Mouse (Mus musculus) liver, embryonic 14.5 days (tissue): ENCODE measurements around the gene Pcnx2.

ENCODE experiments used
- CTCF ChIP-seq: IDR thresholded peaks from 2 replicates; pipeline ENCODE4 v1.5.1; 2016; ENCODE audit warnings: antibody characterized with exemption, low read depth, control low read depth
- EP300 ChIP-seq: IDR thresholded peaks from 2 replicates; pipeline ENCODE4 v1.6.1; 2016; ENCODE audit warnings: antibody characterized with exemption, low read depth

- TF ChIP-seq CTCF (no peak), EP300 (no peak)
Measured at GRCm38 (mm10) chr8:125772300-125772699, 125.8 kb downstream of the Pcnx2 start.
